ENCODE assay signal across 1 mouse cellular context in genomic region chr11:100939512-100940151, GRCm38 (mm10).
TF ChIP-seq lines count a peak whose summit lies in the region.

Gene Stat3, minus strand, starts transcription at chr11:100939540.

TF ChIP-seq in CH12.LX, 34 proteins besides CTCF, POLR2A, EP300 and RAD21 (continued from another document):
- TF ChIP-seq KAT2A (IDR thresholded peaks at IDR 0.05; ENCODE audit: insufficient replicate concordance, low read length) (peak; percentile 78; the same call in 1 of the 2 replicates), ZC3H11A (IDR thresholded peaks at IDR 0.05; ENCODE audit: low read depth, low read length) (no peak), UBTF (IDR thresholded peaks at IDR 0.05; ENCODE audit: low read depth, low read length) (no peak), MXI1 (IDR thresholded peaks at IDR 0.05; ENCODE audit: low read depth, low read length) (peak; percentile 100), PAX5 (IDR thresholded peaks at IDR 0.05; ENCODE audit: low read length) (no peak), ETS1 (conservative IDR thresholded peaks at IDR 0.05; ENCODE audit: low read depth, low read length) (peak; percentile 99), IRF4 (IDR thresholded peaks at IDR 0.05; ENCODE audit: low read depth, low read length) (peak; percentile 92), TCF12 (IDR thresholded peaks at IDR 0.05; ENCODE audit: low read depth, low read length) (peak; percentile 91), MAX (IDR thresholded peaks at IDR 0.05; ENCODE audit: low read length) (peak; percentile 99), SMC3 (IDR thresholded peaks at IDR 0.05; ENCODE audit: low read depth, low read length) (peak; percentile 44), CHD2 (IDR thresholded peaks at IDR 0.05; ENCODE audit: low read length) (peak; percentile 88), ZMIZ1 (IDR thresholded peaks at IDR 0.05; ENCODE audit: low read depth, low read length) (peak; percentile 59), BHLHE40 (IDR thresholded peaks at IDR 0.05; ENCODE audit: low read depth, low read length) (peak; percentile 83; the same call in 1 of the 2 replicates), SIN3A (IDR thresholded peaks at IDR 0.05; ENCODE audit: low read length) (peak; percentile 100), NELFE (IDR thresholded peaks at IDR 0.05; ENCODE audit: low read depth, low read length) (peak; percentile 76; the same call in 1 of the 2 replicates), RCOR1 (conservative IDR thresholded peaks at IDR 0.05; ENCODE audit: low read depth, low read length) (peak; percentile 99), E2F4 (IDR thresholded peaks at IDR 0.05; ENCODE audit: insufficient replicate concordance, low read depth, low read length) (peak; percentile 89; the same call in 1 of the 2 replicates), POLR2AphosphoS2 (IDR thresholded peaks at IDR 0.05; ENCODE audit: low read depth, low read length) (0 out of 2 replicates have a peak, but pooled peaks have one; percentile 57), ELF1 (IDR thresholded peaks at IDR 0.05; ENCODE audit: low read depth, low read length) (peak; percentile 82), JUND (conservative IDR thresholded peaks at IDR 0.05; ENCODE audit: low read depth, low read length) (peak; percentile 83), USF1 (IDR thresholded peaks at IDR 0.05; ENCODE audit: low read depth, low read length) (peak; percentile 91), ZKSCAN1 (IDR thresholded peaks at IDR 0.05; ENCODE audit: borderline replicate concordance, low read depth, low read length) (no peak)
